In the genomic region with DNA sequence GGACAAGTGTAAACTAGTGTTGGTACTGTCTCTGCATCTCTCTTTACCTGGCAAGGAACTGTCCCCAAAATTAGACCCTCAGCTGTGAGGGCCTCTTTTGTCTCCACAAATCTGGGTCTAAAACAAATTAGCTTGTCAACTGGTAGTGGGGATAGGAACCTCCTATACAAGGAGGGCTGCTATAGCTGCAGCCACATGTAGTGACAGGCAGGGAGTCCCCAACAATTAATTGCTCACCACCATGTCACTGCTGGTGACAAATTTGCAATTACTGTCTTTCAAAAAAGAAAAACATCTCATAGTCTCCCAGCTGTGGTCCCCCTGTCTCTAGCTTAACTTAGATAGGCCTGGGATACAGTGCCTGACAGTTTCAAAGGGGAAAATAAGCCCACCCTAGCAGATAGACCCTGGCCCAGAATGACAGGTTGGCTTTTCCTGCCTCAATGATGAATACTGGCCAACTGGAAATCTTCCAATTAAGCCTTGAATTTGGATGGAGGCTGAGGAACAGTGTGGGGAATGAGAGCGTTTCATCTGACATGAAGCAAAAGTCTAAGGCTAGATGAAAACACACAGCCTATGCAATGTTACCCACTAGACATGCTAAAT, we compare ENCODE assay signal across 21 mouse cellular contexts.
DNase-seq lines count a peak whose midpoint lies in the region; ATAC-seq and TF ChIP-seq lines count a peak whose summit lies in the region.
"Had no signal": no experiment of that assay in that cellular context is flagged by ENCODE, and none has a peak within 500 bp of the region (broad histone marks: within the 10 kb centered on the region; RNA-seq: fewer than 3 reads in every experiment).

No protein-coding gene starts in this region.

- no peak for TF ChIP-seq CTCF in hindbrain, postnatal 0 days (IDR thresholded peaks at IDR 0.05; ENCODE audit: low read depth)

- peak; percentile 91 for ATAC-seq in forebrain, embryonic 13.5 days
- ATAC-seq in forebrain, embryonic 11.5 days (replicated peaks; ENCODE audit: low FRiP score): no peak
- ATAC-seq in hindbrain, postnatal 0 days: no peak
- peak; percentile 82 for ATAC-seq in forebrain, embryonic 14.5 days
- ATAC-seq: inflammation-experienced regulatory T-cells, adult 6 months; intestine, postnatal 0 days had no signal

- no peak overlapping the region for H3K4me2 ChIP-seq in forebrain, embryonic 13.5 days
- H3K4me2 ChIP-seq in forebrain, embryonic 11.5 days (ENCODE audit: low read depth, low read length, severe bottlenecking): no peak overlapping the region
- H3K4me2 ChIP-seq in hindbrain, postnatal 0 days (ENCODE audit: low read depth, low read length): no peak overlapping the region
- no peak overlapping the region for H3K4me2 ChIP-seq in forebrain, embryonic 14.5 days (ENCODE audit: low read length)
- H3K4me2 ChIP-seq: embryonic facial prominence, embryonic 13.5 days; hindbrain, embryonic 14.5 days had no signal

- WGBS in forebrain, embryonic 13.5 days: 88% methylated on average over 1 of the region's 1 CpGs
- WGBS in forebrain, embryonic 11.5 days: 100% methylated on average over 1 of the region's 1 CpGs
- 44% methylated on average over 1 of the region's 1 CpGs for WGBS in hindbrain, postnatal 0 days
- 93% methylated on average over 1 of the region's 1 CpGs for WGBS in hindbrain, embryonic 10.5 days
- 40% methylated on average over 1 of the region's 1 CpGs for WGBS in forebrain, embryonic 14.5 days

- H3K9ac ChIP-seq in forebrain, embryonic 13.5 days: no peak overlapping the region
- H3K9ac ChIP-seq in forebrain, embryonic 11.5 days (ENCODE audit: low read length): no peak overlapping the region
- no peak overlapping the region for H3K9ac ChIP-seq in hindbrain, postnatal 0 days (replicated peaks; ENCODE audit: low read length)
- H3K9ac ChIP-seq in forebrain, embryonic 14.5 days (ENCODE audit: low read length): no peak overlapping the region
- H3K9ac ChIP-seq: embryonic facial prominence, embryonic 13.5 days; hindbrain, embryonic 14.5 days had no signal

- H3K4me1 ChIP-seq in forebrain, embryonic 13.5 days: no peaks in the 10 kb centered on the region
- H3K4me1 ChIP-seq in forebrain, embryonic 11.5 days (replicated peaks; ENCODE audit: control insufficient read depth, insufficient read depth, low read length): no peaks in the 10 kb centered on the region
- H3K4me1 ChIP-seq in hindbrain, postnatal 0 days (ENCODE audit: insufficient read depth, low read length): no peaks in the 10 kb centered on the region
- no peaks in the 10 kb centered on the region for H3K4me1 ChIP-seq in hindbrain, embryonic 10.5 days (replicated peaks)
- H3K4me1 ChIP-seq in forebrain, embryonic 14.5 days (ENCODE audit: control insufficient read depth, insufficient read depth, low read length): no peaks in the 10 kb centered on the region
- H3K4me1 ChIP-seq: embryonic facial prominence, embryonic 13.5 days had no signal

- DNase-seq in forebrain, embryonic 11.5 days (ENCODE audit: low spot score): no peak
- DNase-seq in hindbrain, postnatal 0 days (ENCODE audit: low spot score): peak; percentile 54
- no peak for DNase-seq in hindbrain, embryonic 10.5 days (ENCODE audit: low spot score)
- peak; percentile 72 for DNase-seq in forebrain, embryonic 14.5 days (ENCODE audit: low spot score)
- DNase-seq in right cerebral cortex, postnatal 25 days: no peak
- no peak for DNase-seq in Muller cell, postnatal 12 days (ENCODE audit: inconsistent ontology term)
- DNase-seq: adrenal gland, adult 2 months; adrenal gland, postnatal 25 days; cerebellum, adult 11 months; cerebellum, adult 9-10 months; cerebellum, postnatal 36 days; gastrocnemius, postnatal 10 days; heart, postnatal 10 days; heart, postnatal 4 days; kidney, adult 8-10 months had no signal

- H3K27me3 ChIP-seq in forebrain, embryonic 13.5 days: no peaks in the 10 kb centered on the region
- H3K27me3 ChIP-seq in forebrain, embryonic 11.5 days (ENCODE audit: control insufficient read depth, insufficient read depth, low read length): no peaks in the 10 kb centered on the region
- no peaks in the 10 kb centered on the region for H3K27me3 ChIP-seq in hindbrain, postnatal 0 days (ENCODE audit: insufficient read depth, low read length)
- no peaks in the 10 kb centered on the region for H3K27me3 ChIP-seq in hindbrain, embryonic 10.5 days (ENCODE audit: insufficient read depth, poor library complexity, severe bottlenecking)
- no peaks in the 10 kb centered on the region for H3K27me3 ChIP-seq in forebrain, embryonic 14.5 days (replicated peaks; ENCODE audit: control insufficient read depth, insufficient read depth, low read length)
- H3K27me3 ChIP-seq: CH12.LX; embryonic facial prominence, embryonic 13.5 days had no signal

- H3K4me3 ChIP-seq in forebrain, embryonic 13.5 days: no peak overlapping the region
- no peak overlapping the region for H3K4me3 ChIP-seq in forebrain, embryonic 11.5 days (ENCODE audit: low read depth, low read length)
- no peak overlapping the region for H3K4me3 ChIP-seq in hindbrain, postnatal 0 days (ENCODE audit: low read length)
- H3K4me3 ChIP-seq in hindbrain, embryonic 10.5 days: no peak overlapping the region
- H3K4me3 ChIP-seq in forebrain, embryonic 14.5 days (ENCODE audit: low read depth, low read length): no peak overlapping the region
- H3K4me3 ChIP-seq: embryonic facial prominence, embryonic 13.5 days had no signal

- no peak overlapping the region for H3K27ac ChIP-seq in forebrain, embryonic 13.5 days
- no peak overlapping the region for H3K27ac ChIP-seq in forebrain, embryonic 11.5 days (ENCODE audit: low read depth, low read length)
- no peak overlapping the region for H3K27ac ChIP-seq in hindbrain, postnatal 0 days
- no peak overlapping the region for H3K27ac ChIP-seq in hindbrain, embryonic 10.5 days
- H3K27ac ChIP-seq in forebrain, embryonic 14.5 days (ENCODE audit: low read depth, low read length): no peak overlapping the region
- H3K27ac ChIP-seq: embryonic facial prominence, embryonic 13.5 days; hindbrain, embryonic 14.5 days had no signal

- H3K36me3 ChIP-seq in forebrain, embryonic 13.5 days (ENCODE audit: poor library complexity, severe bottlenecking): no peaks in the 10 kb centered on the region
- H3K36me3 ChIP-seq in forebrain, embryonic 11.5 days (ENCODE audit: control insufficient read depth, insufficient read depth, low read length): no peaks in the 10 kb centered on the region
- no peaks in the 10 kb centered on the region for H3K36me3 ChIP-seq in hindbrain, postnatal 0 days (ENCODE audit: insufficient read depth, low read length)
- no peaks in the 10 kb centered on the region for H3K36me3 ChIP-seq in hindbrain, embryonic 10.5 days
- H3K36me3 ChIP-seq in forebrain, embryonic 14.5 days (ENCODE audit: control insufficient read depth, insufficient read depth, low read length): no peaks in the 10 kb centered on the region
- H3K36me3 ChIP-seq: embryonic facial prominence, embryonic 13.5 days had no signal

- no peaks in the 10 kb centered on the region for H3K9me3 ChIP-seq in forebrain, embryonic 13.5 days (replicated peaks)
- H3K9me3 ChIP-seq in forebrain, embryonic 11.5 days (ENCODE audit: control insufficient read depth, low read length): no peaks in the 10 kb centered on the region
- H3K9me3 ChIP-seq in hindbrain, postnatal 0 days (ENCODE audit: low read length): no peaks in the 10 kb centered on the region
- H3K9me3 ChIP-seq in hindbrain, embryonic 10.5 days: no peaks in the 10 kb centered on the region
- no peaks in the 10 kb centered on the region for H3K9me3 ChIP-seq in forebrain, embryonic 14.5 days (replicated peaks; ENCODE audit: control insufficient read depth, low read length)
- H3K9me3 ChIP-seq: embryonic facial prominence, embryonic 13.5 days had no signal

Comparison
In these comparisons a context has a peak if more than half of its experiments do, and no peak if none do; other contexts are left out.
1. ATAC-seq: peak in forebrain, embryonic 13.5 days (single experiment) and forebrain, embryonic 14.5 days (single experiment); none in forebrain, embryonic 11.5 days (single experiment) and hindbrain, postnatal 0 days (single experiment).
2. DNase-seq: peak in hindbrain, postnatal 0 days (single experiment) and forebrain, embryonic 14.5 days (single experiment); none in forebrain, embryonic 11.5 days (single experiment), hindbrain, embryonic 10.5 days (single experiment), right cerebral cortex, postnatal 25 days (single experiment) and Muller cell, postnatal 12 days (single experiment).